Mouse (Mus musculus): ENCODE measurements around the gene Foxd1.

The Foxd1 gene

GRCm38 (mm10) chr13:98354090-98354801 lies at the start of gene Foxd1:
Gene Foxd1 (plus strand): TSS chr13:98354242.
- DNase-seq = peak in 1 of 2 experiments; percentile 24

- DNase-seq = no peak
These were observed 48.8 kb upstream of the Foxd1 start for GRCm38 (mm10) chr13:98305257-98305656.

GRCm38 (mm10) chr13:98306393-98306792 lies 47.6 kb upstream of the Foxd1 start:
- DNase-seq = no peak

GRCm38 (mm10) chr13:98306852-98307475 lies 47.1 kb upstream of the Foxd1 start:
- DNase-seq = no peak

GRCm38 (mm10) chr13:98308004-98308403 lies 46.0 kb upstream of the Foxd1 start:
- no peak for DNase-seq

GRCm38 (mm10) chr13:98308724-98309123 lies 45.3 kb upstream of the Foxd1 start:
- DNase-seq = no peak

- DNase-seq = no peak
These were observed 42.4 kb upstream of the Foxd1 start for GRCm38 (mm10) chr13:98311597-98311996.

GRCm38 (mm10) chr13:98313631-98314030 lies 40.4 kb upstream of the Foxd1 start:
- DNase-seq = no peak

GRCm38 (mm10) chr13:98315124-98315523 lies 38.9 kb upstream of the Foxd1 start:
- DNase-seq = no peak

- no peak for DNase-seq
These were observed 37.9 kb upstream of the Foxd1 start for GRCm38 (mm10) chr13:98316140-98316479.

GRCm38 (mm10) chr13:98316480-98317245 lies 37.4 kb upstream of the Foxd1 start, which contains the start of gene Btf3:
Gene Btf3 (minus strand): TSS chr13:98317006.
- DNase-seq = peak; percentile 84 to 89

GRCm38 (mm10) chr13:98317246-98317677 lies 36.8 kb upstream of the Foxd1 start:
- no peak for DNase-seq

GRCm38 (mm10) chr13:98317911-98318310 lies 36.1 kb upstream of the Foxd1 start:
- no peak for DNase-seq

GRCm38 (mm10) chr13:98325034-98325433 lies 29.0 kb upstream of the Foxd1 start:
- no peak for DNase-seq

- peak in 1 of 2 experiments; percentile 42 for DNase-seq
These were observed 21.9 kb upstream of the Foxd1 start for GRCm38 (mm10) chr13:98332106-98332505.

- no peak for DNase-seq
These were observed 17.8 kb upstream of the Foxd1 start for GRCm38 (mm10) chr13:98336205-98336604.

GRCm38 (mm10) chr13:98340506-98340905 lies 13.5 kb upstream of the Foxd1 start:
- no peak for DNase-seq

GRCm38 (mm10) chr13:98349491-98349890 lies 4.6 kb upstream of the Foxd1 start:
- no peak for DNase-seq

- DNase-seq = peak in 1 of 2 experiments; percentile 8
These were observed 2.5 kb upstream of the Foxd1 start for GRCm38 (mm10) chr13:98351527-98351926.

GRCm38 (mm10) chr13:98352381-98352975 lies 1.6 kb upstream of the Foxd1 start:
- DNase-seq = no peak

- no peak for DNase-seq
These were observed 343 bp upstream of the Foxd1 start for GRCm38 (mm10) chr13:98353709-98354089.

- DNase-seq = peak in 1 of 2 experiments; percentile 6
These were observed 973 bp downstream of the Foxd1 start for GRCm38 (mm10) chr13:98354871-98355558.

Measured in spleen, adult 18-20 months (tissue).